Mouse (Mus musculus): Measurements from ENCODE around the gene Lmntd2. TPM values are rescaled to one million over a fixed set of nuclear protein-coding genes. Genes with fewer than 3 reads are reported as not detected.
"Not testable (repeated sequence)": the region's sequence is repeated elsewhere in the genome, so short reads cannot be mapped to it uniquely, and the experiment has no call there.

The Lmntd2 gene
- not detected for total RNA-seq (2021)
- long read RNA-seq, experiment 1: 0 reads
- long read RNA-seq, experiment 2: 0 reads

DNA sequence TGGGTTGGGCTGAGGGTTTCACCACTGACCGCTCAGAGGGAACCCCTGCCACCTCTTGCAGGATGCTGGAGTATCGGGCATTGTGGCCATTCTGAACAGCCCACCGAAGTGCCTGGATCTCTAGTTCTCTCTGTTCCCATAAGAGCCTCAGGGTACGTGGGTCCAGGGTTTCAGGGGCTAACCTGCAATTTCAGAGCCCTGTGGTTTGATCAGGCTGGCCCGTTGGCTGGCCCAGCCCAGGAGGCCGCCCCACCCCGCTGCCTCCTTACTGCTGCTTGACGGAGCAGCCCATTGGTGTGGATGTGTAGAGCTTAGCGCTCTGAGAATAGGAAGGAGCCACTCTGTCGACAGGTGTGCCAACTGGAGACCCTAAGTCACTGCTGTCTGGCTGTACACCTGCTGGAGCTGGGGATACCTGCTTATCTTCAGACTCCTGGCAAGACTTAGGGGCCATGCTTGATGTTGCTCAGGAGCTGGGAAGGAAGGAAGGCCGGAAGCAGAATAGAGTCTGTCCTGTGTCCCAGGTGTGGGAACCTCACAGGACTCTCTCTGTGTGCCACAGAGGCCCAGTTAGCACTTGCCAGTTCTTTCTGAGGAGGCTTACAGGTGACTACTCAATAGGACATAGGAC is at the start of gene Lmntd2:
Lmntd2 (minus strand) TSS at position 476 of the 631 bp plus-strand sequence.
- intact Hi-C loops (cut with DNase I): no loop called here

GRCm38 (mm10) chr7:141263640-141264039 is 49.8 kb upstream of the Lmntd2 start:
- intact Hi-C loops (cut with DNase I): loop anchor here (2.0 kb wide), 1 partner anchor 99 kb away; no protein-coding TSS in a partner anchor
- no peak for DNase-seq

More for the DNA sequence above, at the start of gene Lmntd2:
- no peak for DNase-seq

DNA sequence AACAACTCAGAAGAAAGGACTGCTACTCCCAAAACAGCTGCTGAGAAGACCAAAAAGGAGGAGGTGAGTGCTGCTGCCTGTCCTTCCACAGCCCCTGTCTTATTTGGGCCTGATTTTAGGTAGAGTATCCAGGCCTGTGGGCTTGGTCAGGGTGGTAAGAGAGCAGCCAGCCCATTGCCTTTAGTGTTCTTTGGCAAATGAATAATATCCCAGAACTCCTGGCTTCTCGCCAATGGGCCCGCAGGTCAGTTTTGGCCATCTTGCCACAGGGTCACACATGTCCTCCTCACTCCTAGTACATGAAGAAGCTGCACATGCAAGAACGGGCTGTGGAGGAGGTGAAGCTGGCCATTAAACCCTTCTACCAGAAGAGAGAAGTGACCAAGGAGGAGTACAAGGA is 47.6 kb upstream of the Lmntd2 start:
- intact Hi-C loops (cut with DNase I): no loop called here
- no peak for DNase-seq

DNA sequence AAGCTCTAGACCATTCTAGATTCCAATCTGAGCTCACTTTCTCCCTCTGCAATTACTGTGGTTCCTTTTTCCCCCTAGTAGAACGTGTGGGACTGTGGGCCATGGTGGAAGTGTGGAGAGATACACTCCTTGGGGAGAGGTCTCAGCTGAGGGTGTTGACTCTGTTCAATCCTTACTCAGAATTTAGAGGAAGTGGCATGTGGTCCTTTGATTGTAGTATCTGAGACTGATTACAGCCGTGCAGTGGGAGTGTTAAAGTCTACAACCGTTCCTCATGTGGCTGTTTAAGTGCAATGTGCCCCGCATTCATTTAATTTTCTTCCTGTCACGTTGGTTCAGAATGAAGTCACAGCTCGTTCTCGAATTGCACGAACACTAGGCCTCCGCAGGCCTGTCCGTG is 42.3 kb upstream of the Lmntd2 start:
- DNase-seq: no peak
- intact Hi-C loops (cut with DNase I): no loop called here

GRCm38 (mm10) chr7:141250486-141250885 is 36.6 kb upstream of the Lmntd2 start:
- intact Hi-C loops (cut with DNase I); DNase-seq: not testable (repeated sequence)

GRCm38 (mm10) chr7:141231551-141231950 is 17.7 kb upstream of the Lmntd2 start:
- no peak for DNase-seq
- intact Hi-C loops (cut with DNase I): loop anchor here (10.0 kb wide), 1 partner anchor 293 kb away; no protein-coding TSS in a partner anchor

GRCm38 (mm10) chr7:141231111-141231510 is 17.2 kb upstream of the Lmntd2 start:
- intact Hi-C loops (cut with DNase I): loop anchor here (10.0 kb wide), 1 partner anchor 294 kb away; no protein-coding TSS in a partner anchor

DNA sequence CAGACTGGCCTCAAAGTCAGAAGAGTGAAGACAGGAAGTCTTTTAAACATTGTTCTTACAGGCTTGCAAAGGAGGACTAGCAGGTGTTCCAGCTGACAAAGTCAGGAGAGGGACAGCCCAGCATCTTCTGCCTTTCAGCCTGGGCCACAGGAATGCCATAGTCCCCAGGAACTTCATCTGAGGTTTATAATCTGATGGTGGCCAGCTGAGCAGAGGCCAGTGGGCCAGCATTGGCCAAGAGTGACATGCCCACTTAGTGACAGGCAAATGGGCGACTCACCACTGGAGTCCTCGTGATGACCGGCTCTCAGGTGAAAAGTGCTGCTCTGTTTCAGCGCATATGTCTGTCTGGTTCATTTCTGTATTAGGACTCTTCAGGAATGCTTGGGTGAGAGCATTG is 16.7 kb upstream of the Lmntd2 start:
- DNase-seq: no peak
- intact Hi-C loops (cut with DNase I): loop anchor here (10.0 kb wide), 1 partner anchor 294 kb away; no protein-coding TSS in a partner anchor

More at GRCm38 (mm10) chr7:141231111-141231510, 17.2 kb upstream of the Lmntd2 start:
- no peak for DNase-seq

DNA sequence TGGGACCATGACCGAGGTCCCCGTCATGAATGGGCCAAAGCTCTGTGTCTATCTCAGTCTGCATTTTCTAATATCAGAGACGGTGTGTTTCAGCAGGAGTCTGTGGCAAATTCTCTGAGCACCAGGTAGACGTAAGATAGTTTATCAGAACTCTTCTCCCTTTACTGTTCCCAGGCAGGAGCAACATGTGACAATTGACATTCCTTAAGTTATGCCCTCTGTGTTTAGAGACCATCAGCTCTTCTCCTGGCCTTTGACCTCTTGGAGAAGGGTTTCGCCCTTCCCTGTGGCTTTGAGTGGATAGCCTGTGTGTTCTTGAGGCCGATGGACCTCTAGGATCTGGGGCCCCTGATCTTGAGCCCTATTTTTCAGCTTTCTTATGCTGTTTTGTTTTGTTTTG is 15.8 kb upstream of the Lmntd2 start:
- intact Hi-C loops (cut with DNase I): loop anchor here (5.0 to 10.0 kb wide), 3 partner anchors 65 to 295 kb away; no protein-coding TSS in a partner anchor
- DNase-seq: no peak

DNA sequence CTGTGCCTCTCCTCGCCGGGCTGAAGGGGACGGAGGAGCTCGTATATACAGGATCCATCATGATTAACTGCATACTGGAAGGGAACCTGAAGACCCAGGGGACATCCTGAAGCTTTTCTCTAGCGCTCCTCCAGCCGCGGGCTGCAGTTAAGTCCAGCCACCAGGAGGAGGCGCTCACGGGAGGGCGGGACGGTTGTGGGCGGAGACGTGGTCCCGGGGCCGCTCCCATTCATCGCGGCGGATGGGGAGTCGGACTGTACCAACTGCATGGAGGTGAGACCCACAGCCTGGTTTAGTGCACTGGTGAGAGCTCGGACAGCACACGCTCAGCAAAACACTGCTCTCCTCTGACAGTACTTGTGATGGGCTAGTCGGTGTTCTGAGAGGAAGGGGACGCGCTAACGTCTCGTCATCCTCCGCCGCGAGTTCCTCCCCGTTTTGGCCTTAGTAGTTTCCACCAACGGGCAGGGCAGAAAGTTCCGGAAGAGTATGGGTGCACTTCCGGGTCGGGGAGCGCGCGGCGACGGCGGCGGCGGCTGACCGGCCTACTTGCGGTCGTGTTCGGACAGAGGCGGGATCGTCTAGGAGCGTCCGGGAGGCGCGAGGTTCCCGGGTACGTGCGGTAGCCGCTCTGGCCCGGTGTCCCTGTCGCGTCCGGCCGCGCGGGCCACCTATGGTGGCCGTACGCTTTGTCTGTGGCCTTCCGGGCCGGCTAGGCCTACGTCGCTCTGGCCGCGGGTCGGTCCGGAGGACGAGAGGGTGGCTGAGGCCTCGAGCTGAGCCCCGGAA is 14.6 kb upstream of the Lmntd2 start, which contains the start of gene Phrf1:
Phrf1 (plus strand) TSS at position 506 of the 789 bp plus-strand sequence.
- intact Hi-C loops (cut with DNase I): loop anchor here (5.0 to 10.0 kb wide), 2 partner anchors 64 to 134 kb away; no protein-coding TSS in a partner anchor
- peak; percentile 95 to 97 for DNase-seq

DNA sequence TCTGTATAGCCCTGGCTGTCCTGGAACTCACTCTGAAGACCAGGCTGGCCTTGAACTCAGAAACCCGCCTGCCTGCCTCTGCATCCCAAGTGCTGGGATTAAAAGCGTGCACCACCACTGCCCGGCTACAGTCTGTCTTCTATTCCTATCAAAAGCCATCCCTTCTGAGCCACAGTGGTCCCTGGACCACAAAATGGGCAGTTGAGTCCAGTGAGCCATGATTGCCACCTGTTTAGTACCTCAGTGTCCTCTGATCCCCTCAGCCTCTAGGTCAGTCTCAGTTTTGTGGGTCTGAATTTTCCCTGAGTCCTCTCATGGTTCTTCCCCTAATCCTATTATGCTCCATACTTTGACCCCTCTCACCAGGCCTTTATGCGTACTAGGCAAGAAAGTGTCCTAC is 13.9 kb upstream of the Lmntd2 start:
- intact Hi-C loops (cut with DNase I): loop anchor here (5.0 to 10.0 kb wide), 2 partner anchors 63 to 135 kb away; no protein-coding TSS in a partner anchor
- no peak for DNase-seq

- DNase-seq: no peak
- intact Hi-C loops (cut with DNase I): loop anchor here (5.0 to 10.0 kb wide), 2 partner anchors 62 to 136 kb away; no protein-coding TSS in a partner anchor
Measured at GRCm38 (mm10) chr7:141226535-141226934, 12.7 kb upstream of the Lmntd2 start.

GRCm38 (mm10) chr7:141222696-141223215 is 8.9 kb upstream of the Lmntd2 start:
- DNase-seq: no peak
- intact Hi-C loops (cut with DNase I): loop anchor here (10.0 kb wide), 1 partner anchor 58 kb away; no protein-coding TSS in a partner anchor

DNA sequence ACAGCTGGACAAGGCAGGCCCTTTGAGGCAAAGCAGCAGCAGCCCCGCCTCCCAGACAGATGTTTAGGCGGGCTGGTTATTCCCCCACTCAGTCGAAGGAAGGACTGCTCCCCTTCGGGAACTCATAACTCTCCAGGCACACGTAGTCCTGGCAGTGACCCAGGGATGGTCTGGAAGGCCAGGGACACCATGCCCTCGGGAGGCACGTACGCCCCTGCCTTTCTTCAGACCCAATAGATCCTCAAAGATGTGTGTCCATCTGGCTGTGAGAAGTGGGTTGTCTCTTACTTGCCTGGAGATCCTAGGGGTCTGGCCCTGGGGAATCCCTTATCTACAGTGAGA is 8.2 kb upstream of the Lmntd2 start:
- intact Hi-C loops (cut with DNase I): loop anchor here (10.0 kb wide), 1 partner anchor 57 kb away; no protein-coding TSS in a partner anchor
- DNase-seq: no peak

DNA sequence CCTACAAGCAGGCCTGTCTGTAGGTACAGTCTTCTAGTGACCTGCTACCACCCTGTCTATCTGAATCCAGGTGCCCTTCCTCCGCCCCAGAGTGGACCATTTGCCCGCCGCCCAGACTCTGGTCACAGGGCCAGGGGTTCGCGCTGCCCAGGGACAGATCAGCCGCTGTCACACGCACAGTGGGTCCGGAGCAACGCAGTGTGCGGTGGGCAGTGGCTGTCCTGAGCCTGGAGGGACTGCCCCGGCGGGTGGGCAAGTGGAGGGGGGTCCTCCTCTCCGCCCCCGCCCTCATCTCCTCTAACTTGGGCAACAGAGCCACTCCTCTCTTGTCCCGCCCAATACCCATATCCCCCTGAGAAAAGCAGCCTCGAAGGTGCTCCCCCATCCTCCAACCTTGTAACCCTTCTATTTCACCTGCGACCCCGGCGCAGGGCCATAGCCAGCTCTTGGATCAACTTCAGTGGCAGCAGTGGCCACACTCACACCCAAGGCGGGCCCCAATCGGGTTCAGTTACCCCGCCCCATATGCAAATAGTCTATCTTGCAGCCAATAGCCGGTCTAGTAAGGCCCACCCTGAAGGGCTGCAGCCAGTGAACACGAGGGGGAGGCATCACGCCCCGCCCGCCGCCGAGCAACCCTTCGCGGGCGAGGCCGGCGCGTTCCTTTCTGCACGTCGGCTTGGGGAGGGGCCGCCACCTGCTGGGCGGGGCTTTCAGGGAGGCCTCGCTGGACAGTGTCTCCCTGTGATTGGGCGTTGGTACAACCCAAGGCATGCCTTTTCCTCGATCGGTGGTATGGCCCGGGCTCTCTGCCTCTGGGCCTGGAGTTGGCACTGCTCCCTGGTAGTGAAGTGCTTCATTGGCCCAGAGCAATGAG is 7.6 kb upstream of the Lmntd2 start:
- DNase-seq: peak; percentile 96
- intact Hi-C loops (cut with DNase I): loop anchor here (10.0 kb wide), 1 partner anchor 57 kb away; no protein-coding TSS in a partner anchor

DNA sequence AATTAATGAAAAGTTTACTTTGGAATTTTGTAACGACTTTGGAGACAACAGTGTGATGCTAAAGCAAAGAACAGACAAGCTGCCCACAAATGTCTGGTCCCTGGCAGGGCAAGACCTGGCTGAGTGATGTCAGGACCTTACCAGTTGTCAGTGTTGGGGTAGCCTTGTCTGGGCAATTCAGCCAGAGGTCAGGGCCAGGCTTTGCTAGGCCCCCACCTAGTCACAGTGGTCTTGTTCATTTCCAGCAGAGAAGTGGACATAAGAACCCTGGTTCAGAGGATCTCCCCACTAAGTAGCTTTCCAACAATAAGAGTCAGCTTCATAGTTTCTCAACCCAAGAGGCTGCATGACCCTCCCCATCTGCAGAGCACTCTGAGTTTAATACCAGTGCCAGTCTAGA is 6.5 kb upstream of the Lmntd2 start:
- intact Hi-C loops (cut with DNase I): loop anchor here (10.0 kb wide), 1 partner anchor 56 kb away; no protein-coding TSS in a partner anchor
- DNase-seq: no peak

- intact Hi-C loops (cut with DNase I): loop anchor here (10.0 kb wide), 1 partner anchor 55 kb away; no protein-coding TSS in a partner anchor
- DNase-seq: no peak
Measured at GRCm38 (mm10) chr7:141219558-141220099, 5.7 kb upstream of the Lmntd2 start.

DNA sequence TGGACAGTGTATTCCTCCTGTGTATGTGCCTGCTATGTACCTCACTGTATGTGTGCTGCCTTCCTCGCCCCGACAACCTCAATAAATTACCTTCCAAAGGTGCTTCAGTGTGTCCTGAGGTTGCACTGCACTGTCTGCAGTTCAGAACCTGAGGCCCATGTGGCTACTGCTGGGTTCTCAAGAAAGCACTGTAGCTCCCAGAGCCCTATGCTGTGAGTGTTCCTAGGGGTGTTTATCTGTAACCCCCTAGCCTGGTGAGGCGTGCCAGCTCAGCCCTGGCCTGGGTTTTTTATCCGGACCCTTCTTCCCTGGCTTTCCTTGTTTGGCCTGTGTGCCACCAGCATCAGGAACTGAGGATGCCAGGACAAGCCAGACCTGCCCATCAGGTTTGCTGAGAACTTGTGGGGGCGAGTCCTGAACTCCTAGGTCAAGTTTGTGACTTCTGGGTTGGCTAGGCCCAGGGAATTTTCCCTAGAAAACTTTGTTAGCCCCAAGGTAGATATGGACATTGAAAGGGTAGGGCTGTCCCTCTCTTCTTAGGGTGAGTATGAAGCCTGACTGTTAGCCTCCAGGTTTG is 4.8 kb upstream of the Lmntd2 start:
- DNase-seq: no peak
- intact Hi-C loops (cut with DNase I): no loop called here

DNA sequence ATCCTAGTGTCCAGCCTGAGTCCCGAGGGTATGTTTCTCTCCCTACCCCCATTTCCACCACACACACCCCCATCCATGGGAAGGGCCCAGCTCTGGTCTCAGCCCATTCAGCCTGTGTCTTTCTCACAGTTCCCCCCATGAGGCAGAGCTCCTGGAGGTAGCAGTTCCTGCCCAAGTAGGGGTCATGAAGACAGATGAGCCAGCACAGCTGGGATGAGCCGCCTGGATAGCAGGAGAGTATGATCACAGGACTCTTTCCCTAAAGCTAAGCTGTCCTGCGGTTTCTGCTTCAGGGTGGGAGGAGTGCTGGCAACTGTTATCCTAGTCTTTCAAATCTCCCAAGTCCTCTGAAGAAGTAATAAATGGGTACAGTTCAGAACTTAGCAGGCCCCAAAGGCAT is 4.3 kb upstream of the Lmntd2 start:
- no peak for DNase-seq
- intact Hi-C loops (cut with DNase I): no loop called here

Data from heart, postnatal 14 days (tissue).